Mouse (Mus musculus) kidney, embryonic 14.5 days (tissue): ENCODE measurements around the gene Map2k2. TPM values are rescaled to one million over a fixed set of nuclear protein-coding genes. Genes with fewer than 3 reads are reported as not detected.

Experiments
- ATAC-seq: fragments of 200-750 bp; cut with Nextera tagmentation; 2 replicates; pipeline ENCODE4 v1.8.0; 2017; ENCODE audit warnings: moderate number of reproducible peaks, mild to moderate bottlenecking, moderate TSS enrichment, moderate library complexity; ENCODE audit not compliant: low FRiP score, low TSS enrichment
- H3K27ac ChIP-seq: fragments of 300-500 bp; sonication (generic); 2 replicates; pipeline ENCODE4 v1.5.1; 2014; ENCODE audit warnings: low read depth, mild to moderate bottlenecking, low read length, moderate library complexity, mixed read lengths
- H3K27me3 ChIP-seq: fragments of 300-500 bp; sonication (generic); 2 replicates; pipeline ENCODE4 v1.6.1; 2014; ENCODE audit warnings: mild to moderate bottlenecking, low read length; ENCODE audit not compliant: control insufficient read depth, insufficient read depth
- H3K36me3 ChIP-seq: fragments of 300-500 bp; sonication (generic); 2 replicates; pipeline ENCODE4 v1.6.1; 2014; ENCODE audit warnings: low read length, mixed read lengths; ENCODE audit not compliant: control insufficient read depth, insufficient read depth
- H3K4me1 ChIP-seq: fragments of 300-500 bp; sonication (generic); 2 replicates; pipeline ENCODE4 v1.6.1; 2014; ENCODE audit warnings: low read length, mixed read lengths; ENCODE audit not compliant: control insufficient read depth, insufficient read depth
- H3K4me2 ChIP-seq: fragments of 300-500 bp; sonication (generic); replicated peaks from 2 replicates; pipeline ENCODE4 v1.6.1; 2014; ENCODE audit warnings: low read depth, mild to moderate bottlenecking, low read length
- H3K4me3 ChIP-seq: fragments of 300-500 bp; sonication (generic); 2 replicates; pipeline ENCODE4 v1.5.1; 2014; ENCODE audit warnings: mild to moderate bottlenecking, low read length
- H3K9ac ChIP-seq: fragments of 300-500 bp; sonication (generic); 2 replicates; pipeline ENCODE4 v1.6.1; 2014; ENCODE audit warnings: low read depth, mild to moderate bottlenecking, low read length, moderate library complexity
- H3K9me3 ChIP-seq: fragments of 300-500 bp; sonication (generic); 2 replicates; pipeline ENCODE4 v1.6.1; 2016; ENCODE audit warnings: low read length; ENCODE audit not compliant: control insufficient read depth
- WGBS: fragments of 180-500 bp; shearing (Covaris S2); extraction: QIAGEN DNeasy Blood & Tissue Kit; methylation state at CpG from one replicate; pipeline ENCODE4 v1.1.7; 2014; 5-methylcytosine and 5-hydroxymethylcytosine counted together
- polyA plus RNA-seq: library from polyadenylated mRNA; unstranded; fragments of >200 nt; fragmentation: Nextera tagmentation; extraction: Ambion mirVana; gene quantifications from 2 replicates; pipeline ENCODE4 v1.2.1, GENCODE M21; 2014

Map2k2 gene
- polyA plus RNA-seq, 1 experiment from 2014 or later: 208 TPM

DNA sequence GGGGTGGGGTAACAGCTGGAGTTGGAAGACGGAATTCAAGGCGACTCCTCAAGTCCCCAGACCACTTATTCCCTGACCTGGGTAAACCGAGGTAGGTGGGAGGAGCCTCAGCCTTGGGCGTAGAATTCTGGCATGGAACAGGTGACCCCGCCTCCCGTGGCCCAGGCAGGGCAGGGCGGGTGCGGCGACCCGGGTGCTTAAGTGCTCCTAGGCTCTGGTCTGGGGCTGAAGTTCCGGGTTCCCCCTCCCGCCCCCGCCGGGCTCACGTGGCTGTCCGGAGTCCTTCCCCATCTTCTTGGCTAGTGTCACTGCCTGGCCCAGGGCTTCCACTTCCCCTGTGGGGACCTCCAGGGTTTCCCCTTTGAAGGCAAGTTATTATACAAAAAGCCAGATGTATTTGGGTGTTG is 28.5 kb downstream of the Map2k2 start:
- H3K4me2 ChIP-seq: no peak overlapping the region; the same call in 1 of the 2 replicates
- peaks cover 24% of the 10 kb centered on the region for H3K4me1 ChIP-seq
- H3K27me3 ChIP-seq: peaks cover 3% of the 10 kb centered on the region; the same call in 1 of the 2 replicates
- H3K36me3 ChIP-seq: no peaks in the 10 kb centered on the region
- H3K4me3 ChIP-seq: peak overlapping the region; percentile 11; the same call in 1 of the 2 replicates
- ATAC-seq: no peak
- no peak overlapping the region for H3K9ac ChIP-seq
- no peak overlapping the region for H3K27ac ChIP-seq
- H3K9me3 ChIP-seq: no peaks in the 10 kb centered on the region
- 2% methylated on average over 16 of the region's 16 CpGs for WGBS

- Histone ChIP-seq H3K9ac (peak within 1 kb of the TSS; percentile 97), H3K36me3 (no peaks in the 10 kb centered on the region), H3K4me1 (peaks cover 33% of the 10 kb centered on the region), H3K4me3 (peak within 1 kb of the TSS; percentile 90), H3K27me3 (peaks cover 3% of the 10 kb centered on the region; the same call in 1 of the 2 replicates), H3K9me3 (no peaks in the 10 kb centered on the region), H3K4me2 (peak within 1 kb of the TSS; percentile 100), H3K27ac (peak within 1 kb of the TSS; percentile 99; the same call in 1 of the 2 replicates)
- WGBS: 1% methylated on average over 41 of the region's 41 CpGs
- ATAC-seq: no peak
These were observed 29.4 kb downstream of the Map2k2 start, which contains the start of gene Zbtb7a for GRCm38 (mm10) chr10:81134966-81135681. Gene Zbtb7a (plus strand): TSS chr10:81135220.

DNA sequence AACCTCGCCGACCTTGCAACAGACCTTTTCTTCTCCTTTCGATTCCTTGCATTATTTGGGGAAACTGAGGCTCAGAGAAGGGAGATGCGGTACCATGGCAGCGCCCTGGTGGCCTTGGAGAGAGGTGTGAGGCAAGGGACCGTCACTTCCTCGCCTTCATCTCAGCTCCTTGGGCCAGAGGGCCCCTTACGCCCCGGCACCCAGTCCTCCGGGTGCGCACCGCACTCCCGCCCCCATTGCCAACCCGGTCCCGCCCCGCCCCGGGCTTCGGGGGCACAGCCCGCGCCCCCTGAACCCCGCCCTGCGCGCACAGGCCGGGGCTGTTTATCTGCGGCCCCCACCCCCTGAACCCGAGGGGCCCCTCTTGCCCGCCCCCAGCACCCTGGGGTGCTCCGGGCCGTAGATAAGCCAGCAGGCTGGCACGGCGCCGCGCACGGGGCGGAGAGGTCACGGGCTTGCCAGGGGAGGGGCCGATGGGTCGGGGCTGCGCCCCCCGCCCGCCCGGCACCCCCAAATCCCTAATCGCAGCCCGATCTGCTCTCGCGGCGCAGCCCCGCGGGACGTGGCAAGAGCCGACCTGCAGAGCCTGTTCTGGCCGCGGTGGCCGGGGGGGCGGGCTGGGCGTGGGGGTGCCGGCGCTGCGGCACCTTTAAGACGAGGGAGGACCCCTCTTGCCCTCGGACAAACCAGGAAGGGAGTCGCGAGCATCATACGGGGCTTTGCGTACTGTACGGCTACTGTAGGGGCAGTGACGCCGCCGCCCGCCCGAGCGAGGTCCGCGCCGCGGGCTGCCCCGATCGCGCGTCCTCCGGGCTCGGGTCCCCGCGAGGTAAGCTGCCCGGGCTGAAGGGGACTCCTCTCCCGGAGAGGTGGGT is 30.4 kb downstream of the Map2k2 start:
- peak overlapping the region; percentile 97 for H3K9ac ChIP-seq
- under 1% methylated on average over 61 of the region's 86 CpGs for WGBS
- no peaks in the 10 kb centered on the region for H3K9me3 ChIP-seq
- H3K4me3 ChIP-seq: peak overlapping the region; percentile 90
- H3K4me2 ChIP-seq: peak overlapping the region; percentile 100
- H3K27me3 ChIP-seq: peaks cover 3% of the 10 kb centered on the region; the same call in 1 of the 2 replicates
- ATAC-seq: peak; percentile 18; the same call in 1 of the 2 replicates
- H3K27ac ChIP-seq: peak overlapping the region; percentile 99
- H3K36me3 ChIP-seq: no peaks in the 10 kb centered on the region
- H3K4me1 ChIP-seq: peaks cover 43% of the 10 kb centered on the region

DNA sequence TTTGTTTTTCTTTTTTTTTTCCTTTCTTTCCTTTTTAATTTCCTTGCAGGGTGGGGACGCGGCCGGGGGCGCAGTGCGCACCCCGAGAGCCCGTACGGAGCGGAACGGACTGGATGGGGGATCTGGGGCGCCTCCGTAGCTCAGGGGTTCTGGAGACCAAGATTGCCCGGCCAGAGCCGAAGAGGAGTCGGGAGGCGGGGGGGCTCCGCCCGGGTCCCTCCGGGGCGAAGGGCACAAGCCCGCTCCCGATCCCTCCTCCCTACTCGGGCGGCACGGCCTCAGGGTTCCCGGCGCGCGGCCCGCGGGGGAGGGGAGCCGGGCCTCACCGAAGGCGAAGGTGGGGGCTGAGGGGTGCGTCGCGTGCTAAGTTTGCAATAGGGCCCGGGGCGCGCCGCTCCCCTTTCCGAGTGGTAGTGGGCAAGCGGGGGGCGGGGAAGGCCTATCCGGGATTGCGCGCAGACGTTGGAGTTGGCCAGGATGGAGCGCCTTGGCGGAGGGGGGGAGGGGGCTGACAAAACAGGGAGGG is 31.1 kb downstream of the Map2k2 start:
- Histone ChIP-seq H3K36me3 (no peaks in the 10 kb centered on the region; the same call in 1 of the 2 replicates), H3K4me1 (peaks cover 45% of the 10 kb centered on the region), H3K27ac (peak overlapping the region; percentile 99), H3K4me3 (peak overlapping the region; percentile 90), H3K27me3 (peaks cover 3% of the 10 kb centered on the region; the same call in 1 of the 2 replicates), H3K4me2 (peak overlapping the region; percentile 100), H3K9me3 (no peaks in the 10 kb centered on the region), H3K9ac (peak overlapping the region; percentile 97)
- ATAC-seq: peak; percentile 47
- under 1% methylated on average over 39 of the region's 50 CpGs for WGBS

- WGBS: under 1% methylated on average over 52 of the region's 89 CpGs
- Histone ChIP-seq H3K36me3 (no peaks in the 10 kb centered on the region; the same call in 1 of the 2 replicates), H3K4me3 (peak overlapping the region; percentile 90), H3K27ac (peak overlapping the region; percentile 99), H3K9ac (peak overlapping the region; percentile 97), H3K27me3 (peaks cover 3% of the 10 kb centered on the region; the same call in 1 of the 2 replicates), H3K4me2 (peak overlapping the region; percentile 89), H3K4me1 (peaks cover 49% of the 10 kb centered on the region), H3K9me3 (no peaks in the 10 kb centered on the region)
- ATAC-seq: peak; percentile 92
These were observed 31.8 kb downstream of the Map2k2 start for GRCm38 (mm10) chr10:81137252-81138130.

GRCm38 (mm10) chr10:81138131-81138782 is 32.5 kb downstream of the Map2k2 start:
- Histone ChIP-seq H3K36me3 (peaks cover 2% of the 10 kb centered on the region), H3K27me3 (peaks cover 3% of the 10 kb centered on the region; the same call in 1 of the 2 replicates), H3K9me3 (no peaks in the 10 kb centered on the region), H3K4me3 (peak overlapping the region; percentile 90), H3K9ac (peak overlapping the region; percentile 78), H3K4me1 (peaks cover 49% of the 10 kb centered on the region), H3K27ac (peak overlapping the region; percentile 88), H3K4me2 (peak overlapping the region; percentile 89)
- no peak for ATAC-seq
- WGBS: 1% methylated on average over 18 of the region's 24 CpGs

- ATAC-seq: no peak
- peaks cover 9% of the 10 kb centered on the region for H3K36me3 ChIP-seq
- peak overlapping the region; percentile 78 for H3K9ac ChIP-seq
- no peaks in the 10 kb centered on the region for H3K9me3 ChIP-seq
- H3K27me3 ChIP-seq: peaks cover 3% of the 10 kb centered on the region; the same call in 1 of the 2 replicates
- peak overlapping the region; percentile 88 for H3K27ac ChIP-seq
- H3K4me1 ChIP-seq: peaks cover 49% of the 10 kb centered on the region
- peak overlapping the region; percentile 90 for H3K4me3 ChIP-seq
- whole genome bisulfite sequencing: 59% methylated on average over 11 of the region's 11 CpGs
- peak overlapping the region; percentile 89 for H3K4me2 ChIP-seq
These were observed 33.3 kb downstream of the Map2k2 start for GRCm38 (mm10) chr10:81138821-81139528.
